Mouse (Mus musculus) cortical plate, adult 2 months (tissue): ENCODE results near the gene Zc3hc1. TPM values are rescaled to one million over a fixed set of nuclear protein-coding genes. Genes with fewer than 3 reads are reported as not detected.

Experiments
- H3K27ac ChIP-seq: fragments of 200-500 bp; 2 replicates; pipeline ENCODE4 v1.5.1; 2012; ENCODE audit warnings: low read length, control low read depth, inconsistent platforms; ENCODE audit not compliant: insufficient read depth
- H3K4me1 ChIP-seq: fragments of 200-500 bp; 2 replicates; pipeline ENCODE4 v1.6.1; 2011; ENCODE audit warnings: low read length; ENCODE audit not compliant: control insufficient read depth, insufficient read depth
- H3K4me3 ChIP-seq: fragments of 200-500 bp; 2 replicates; pipeline ENCODE4 v1.5.1; 2011; ENCODE audit warnings: mild to moderate bottlenecking, low read length, control low read depth; ENCODE audit not compliant: insufficient read depth
- CTCF ChIP-seq: fragments of 200-500 bp; IDR thresholded peaks from 2 replicates; pipeline ENCODE4 v1.5.1; 2011; ENCODE audit warnings: mild to moderate bottlenecking, control low read depth, low read length; ENCODE audit not compliant: insufficient read depth; ENCODE audit errors: extremely low read depth
- POLR2A ChIP-seq: fragments of 200-500 bp; IDR thresholded peaks from 2 replicates; pipeline ENCODE4 v1.6.1; 2011; ENCODE audit warnings: mild to moderate bottlenecking, low read length, control low read depth; ENCODE audit not compliant: insufficient read depth; ENCODE audit errors: extremely low read depth
- polyA plus RNA-seq: library from polyadenylated mRNA; depleted of rRNA; stranded (reverse); fragments of >200 nt; gene quantifications from 2 replicates; pipeline ENCODE4 v1.2.3, GENCODE M21; 2012

The Zc3hc1 gene
- polyA plus RNA-seq, 1 experiment, result 24.9 TPM

DNA sequence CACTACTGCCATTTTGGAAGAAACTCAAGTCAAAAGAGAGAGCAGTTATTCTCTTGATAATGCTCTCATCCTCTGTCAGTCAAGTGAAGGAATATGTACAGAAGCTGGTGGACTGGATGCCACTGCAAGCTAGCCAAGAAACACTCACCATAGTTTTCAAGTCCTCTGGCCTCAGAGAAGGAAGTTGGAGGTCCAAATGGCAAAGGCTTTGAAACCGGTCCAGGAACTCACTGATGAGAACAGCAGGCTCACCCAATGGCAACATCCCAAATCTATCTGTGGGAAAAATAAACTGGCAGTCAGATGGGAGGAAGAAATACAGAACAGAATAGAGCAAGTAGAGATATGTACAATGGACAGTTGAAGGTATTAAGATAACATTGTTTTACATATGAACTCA lies 15.0 kb downstream of the Zc3hc1 start:
- peaks cover 4% of the 10 kb centered on the region for H3K4me1 ChIP-seq
- no peak overlapping the region for H3K4me3 ChIP-seq
- no peak overlapping the region for H3K27ac ChIP-seq
- TF ChIP-seq CTCF (no peak), POLR2A (no peak)

DNA sequence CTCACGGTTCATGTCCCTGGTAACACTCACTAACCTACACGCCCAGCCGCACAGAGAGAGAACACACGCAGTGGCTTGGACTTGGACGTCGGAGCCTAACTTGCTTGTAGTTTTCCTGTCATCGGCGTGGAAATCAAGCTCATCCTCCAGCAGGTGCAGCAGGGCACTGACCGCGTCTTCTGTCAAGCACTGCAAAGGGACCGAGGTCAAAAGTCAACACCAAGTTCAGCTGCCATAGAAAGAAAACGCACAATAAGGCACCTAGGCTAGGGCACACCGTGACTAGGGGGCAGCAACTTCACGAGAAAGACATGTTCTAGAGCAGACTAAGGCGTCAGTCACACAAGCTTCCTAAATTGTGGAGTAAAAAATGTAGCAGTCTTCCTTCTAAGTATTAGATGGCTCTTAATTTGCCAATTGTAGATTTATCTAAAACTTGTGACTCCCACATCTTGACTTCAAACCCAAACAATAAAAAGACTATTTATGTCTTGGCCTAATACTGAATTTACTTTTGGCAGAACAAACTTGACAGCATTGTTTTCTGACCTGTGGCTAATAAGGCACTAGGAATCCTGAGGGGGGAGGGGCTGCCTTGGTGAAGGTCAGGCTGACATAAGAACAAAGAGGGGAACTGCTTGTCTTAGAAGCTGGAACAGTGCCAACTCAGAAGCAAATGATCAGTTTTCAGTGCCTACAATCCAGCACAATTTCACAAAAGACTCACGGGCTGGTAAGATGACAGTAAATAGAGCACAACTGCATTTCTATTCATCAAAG lies 15.9 kb downstream of the Zc3hc1 start:
- Histone ChIP-seq H3K27ac (no peak overlapping the region), H3K4me3 (no peak overlapping the region), H3K4me1 (peaks cover 4% of the 10 kb centered on the region)
- TF ChIP-seq CTCF (no peak), POLR2A (no peak)

DNA sequence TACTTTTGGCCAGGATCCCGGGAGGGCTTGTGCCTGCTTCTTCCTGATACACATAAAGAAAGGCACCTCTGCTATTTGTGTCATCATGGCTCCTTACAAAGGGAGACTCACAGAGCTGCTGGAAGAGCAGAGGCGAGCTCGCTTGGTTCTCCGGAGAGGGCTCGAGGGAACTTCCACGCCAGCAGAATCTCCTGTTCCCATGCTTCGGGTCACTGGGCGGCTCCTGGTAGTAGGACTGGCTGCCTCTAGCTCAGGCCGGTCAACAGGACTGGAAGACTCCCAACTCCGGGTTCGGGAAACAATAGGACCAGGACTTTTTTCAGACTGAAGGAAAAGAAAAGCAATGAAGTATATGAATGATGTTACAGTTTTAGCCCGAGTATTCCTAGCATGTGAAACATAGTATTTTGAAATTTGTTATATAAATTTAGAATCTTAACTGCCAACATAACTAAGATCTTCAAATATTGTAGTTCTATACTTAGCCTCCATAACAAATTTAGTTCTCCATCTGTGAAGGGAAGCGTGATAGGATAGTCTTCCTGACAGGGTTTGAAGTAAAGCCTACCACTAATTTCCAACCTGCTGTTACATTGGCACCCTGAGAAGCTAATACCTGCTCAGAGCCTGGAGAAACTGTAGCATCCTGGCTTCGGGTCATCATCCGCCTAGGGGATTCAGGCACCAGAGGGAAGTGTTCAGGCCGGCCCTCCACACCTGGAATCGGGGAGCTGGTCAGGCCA lies 18.0 kb downstream of the Zc3hc1 start:
- no peak for TF ChIP-seq POLR2A
- TF ChIP-seq CTCF, result no peak
- no peak overlapping the region for H3K4me3 ChIP-seq
- H3K27ac ChIP-seq, result no peak overlapping the region
- peaks cover 4% of the 10 kb centered on the region for H3K4me1 ChIP-seq

DNA sequence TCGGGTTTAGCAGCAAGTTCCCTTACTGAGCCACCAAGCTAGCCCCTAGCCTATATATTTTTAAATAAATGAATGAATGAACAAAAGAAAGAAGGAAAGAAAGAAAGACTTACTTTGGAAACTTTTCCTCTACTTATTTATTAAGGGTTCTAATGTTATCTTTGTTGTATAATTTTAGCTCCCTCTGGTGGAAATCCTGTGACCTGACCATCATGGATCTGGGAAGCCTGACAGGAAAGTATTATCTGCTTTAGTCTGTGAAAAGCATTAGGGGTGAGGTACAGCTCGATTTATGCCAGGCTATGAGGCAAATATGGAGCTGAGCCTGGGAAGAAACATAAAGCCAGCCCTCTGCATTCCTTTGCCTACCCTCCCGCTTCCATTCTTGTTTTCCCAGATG lies 21.5 kb downstream of the Zc3hc1 start:
- no peak overlapping the region for H3K4me3 ChIP-seq
- no peak overlapping the region for H3K27ac ChIP-seq
- peaks cover 4% of the 10 kb centered on the region for H3K4me1 ChIP-seq
- TF ChIP-seq POLR2A, result no peak
- TF ChIP-seq CTCF, result no peak

DNA sequence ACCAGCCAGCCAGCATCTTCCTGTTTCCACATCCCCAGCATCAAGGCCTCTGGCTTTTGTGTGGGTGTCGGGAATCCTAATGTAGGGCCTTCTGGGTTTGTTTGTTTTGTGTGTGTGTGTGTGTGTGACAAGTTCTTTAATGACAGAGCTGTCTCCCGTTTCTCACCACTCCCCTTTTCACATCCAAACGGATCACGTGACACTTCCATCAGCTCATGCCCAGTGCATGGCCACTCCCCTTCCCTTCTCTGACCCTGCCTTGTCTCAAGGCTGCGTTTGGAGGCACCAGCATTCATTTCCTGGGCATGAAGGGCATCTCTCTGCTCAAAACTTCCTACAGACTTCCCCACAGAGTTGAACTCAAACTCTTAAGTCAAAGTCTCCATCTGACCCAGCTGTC lies 27.0 kb downstream of the Zc3hc1 start:
- Histone ChIP-seq H3K4me3 (no peak overlapping the region), H3K27ac (no peak overlapping the region), H3K4me1 (no peaks in the 10 kb centered on the region)
- TF ChIP-seq POLR2A, result no peak
- no peak for TF ChIP-seq CTCF

DNA sequence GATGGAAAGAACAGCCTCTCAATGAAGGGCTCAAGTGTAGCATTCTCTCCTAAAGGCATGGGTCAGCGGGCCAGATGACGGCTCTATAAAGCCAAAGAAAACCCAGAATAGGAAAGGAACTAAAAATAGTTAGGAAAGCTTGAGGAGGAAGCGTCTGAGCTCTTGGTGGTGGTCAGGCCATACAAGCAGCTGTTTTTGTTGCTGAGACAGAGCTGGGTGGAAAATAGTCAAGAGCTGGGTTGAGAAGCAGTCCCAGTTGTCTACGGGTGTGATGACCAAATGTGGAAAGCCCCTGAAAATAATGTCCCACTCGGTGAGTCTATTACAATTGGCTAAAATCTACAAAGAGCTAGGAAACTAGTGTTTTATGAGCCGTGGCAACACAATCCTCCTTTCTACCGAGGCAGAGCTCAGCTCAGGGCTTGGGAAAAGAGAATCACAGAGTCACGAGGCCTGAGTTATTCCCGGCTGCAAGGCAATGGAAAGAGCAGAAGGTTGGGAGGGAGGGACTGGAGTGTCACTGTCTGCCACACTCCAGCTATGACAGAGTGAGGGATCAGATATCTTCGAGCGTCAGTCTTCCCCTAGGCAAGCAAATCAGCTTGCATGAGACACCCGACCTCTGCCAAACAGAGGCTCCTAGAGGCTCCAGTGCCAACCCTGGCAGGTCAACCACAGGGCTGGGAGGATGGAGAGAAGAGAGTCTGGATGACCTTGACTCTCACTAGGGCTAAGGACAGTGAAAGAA lies 30.9 kb downstream of the Zc3hc1 start:
- TF ChIP-seq CTCF (no peak), POLR2A (no peak)
- Histone ChIP-seq H3K27ac (no peak overlapping the region), H3K4me1 (no peaks in the 10 kb centered on the region), H3K4me3 (no peak overlapping the region)

DNA sequence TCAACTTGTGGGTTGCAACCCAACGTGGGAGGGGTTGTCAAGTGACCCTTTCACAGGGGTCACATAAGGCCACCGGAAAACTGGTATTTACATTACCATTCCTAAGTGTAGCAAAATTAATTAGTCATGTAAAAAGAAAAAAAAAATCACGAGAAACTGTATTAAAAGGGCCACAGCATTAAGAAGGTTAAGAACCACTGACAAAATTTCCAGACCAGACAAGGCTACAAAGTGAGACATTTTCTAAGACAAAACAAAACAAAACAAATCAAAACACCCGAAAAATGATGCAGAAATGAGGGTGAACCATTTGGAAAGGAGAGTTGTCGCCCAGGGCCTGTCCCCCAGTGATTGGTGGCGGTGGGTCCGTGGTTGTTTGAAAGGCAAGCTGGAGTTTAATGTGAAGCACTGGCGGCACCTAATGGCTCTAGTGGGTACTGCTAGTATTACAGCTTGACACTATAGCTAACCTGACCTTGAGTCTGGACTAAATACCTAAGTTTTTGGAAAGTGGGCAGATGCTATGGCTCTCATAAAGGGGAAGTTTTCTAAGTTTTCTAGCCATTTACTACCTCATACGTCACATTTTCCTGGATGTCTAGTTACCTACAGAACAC lies 33.2 kb downstream of the Zc3hc1 start:
- H3K4me3 ChIP-seq, result no peak overlapping the region
- TF ChIP-seq CTCF, result peak; percentile 85
- no peak for TF ChIP-seq POLR2A
- H3K4me1 ChIP-seq, result no peaks in the 10 kb centered on the region
- no peak overlapping the region for H3K27ac ChIP-seq

DNA sequence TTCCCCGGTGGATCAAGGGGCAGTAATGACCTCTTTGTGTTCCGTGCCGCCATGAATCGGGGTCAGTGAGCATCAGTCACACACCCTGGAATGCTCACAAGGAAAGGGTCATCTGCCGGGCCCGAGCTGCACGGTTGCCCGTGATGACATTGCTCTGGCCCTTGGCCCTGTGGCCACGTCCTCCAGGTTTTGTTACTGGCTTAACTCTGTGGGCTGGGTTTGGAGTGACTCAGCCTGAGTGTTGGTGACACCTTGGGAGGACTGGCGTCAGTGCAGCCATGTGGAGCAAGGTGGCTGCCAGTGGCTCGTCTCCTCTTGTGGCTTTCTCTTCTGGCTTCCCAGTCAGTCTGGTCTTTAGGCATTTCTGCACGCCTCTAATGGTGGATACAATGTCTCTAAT lies 34.1 kb downstream of the Zc3hc1 start:
- Histone ChIP-seq H3K4me1 (no peaks in the 10 kb centered on the region), H3K4me3 (no peak overlapping the region), H3K27ac (no peak overlapping the region)
- no peak for TF ChIP-seq CTCF
- TF ChIP-seq POLR2A, result no peak

DNA sequence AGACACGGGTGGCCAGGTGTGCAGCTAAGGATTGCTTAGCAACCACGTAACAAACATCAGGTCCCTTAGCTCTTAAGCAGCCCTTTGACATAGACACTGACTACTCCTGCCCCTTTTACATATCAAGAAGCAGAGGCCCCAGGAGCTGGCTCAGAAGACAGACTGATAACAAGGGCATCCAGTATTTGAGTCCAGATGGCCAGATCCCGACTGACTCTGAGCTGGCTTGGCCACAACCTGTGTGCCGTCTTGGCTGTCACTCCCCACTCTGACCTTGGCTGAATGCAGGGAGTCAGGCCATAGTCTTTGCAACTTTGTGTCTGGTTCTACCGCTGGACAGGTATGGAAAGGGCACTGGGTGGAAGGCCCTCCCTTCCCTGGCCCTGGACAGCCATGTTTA lies 34.7 kb downstream of the Zc3hc1 start:
- no peak overlapping the region for H3K27ac ChIP-seq
- H3K4me1 ChIP-seq, result no peaks in the 10 kb centered on the region
- TF ChIP-seq CTCF (no peak), POLR2A (no peak)
- H3K4me3 ChIP-seq, result no peak overlapping the region

DNA sequence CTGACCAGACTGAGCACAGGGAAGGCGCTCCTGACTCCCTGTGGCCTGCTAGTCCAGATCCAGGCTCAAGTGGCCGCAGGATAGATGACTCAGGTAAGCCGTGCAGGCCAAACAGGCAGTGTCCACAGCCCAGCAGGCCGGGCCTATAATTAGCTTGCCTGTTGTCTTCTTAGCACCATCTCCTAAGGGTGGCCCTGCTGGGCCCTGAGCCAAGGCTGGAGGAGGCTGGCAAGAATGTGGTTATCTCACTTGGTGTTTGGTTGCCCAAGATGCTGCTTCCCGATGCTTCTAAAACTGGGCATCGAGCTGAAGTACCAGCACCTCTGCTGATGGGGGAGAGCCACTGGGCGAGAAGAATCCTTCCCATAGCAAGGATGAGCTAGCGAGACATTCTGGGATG lies 35.1 kb downstream of the Zc3hc1 start:
- H3K4me3 ChIP-seq, result no peak overlapping the region
- no peak overlapping the region for H3K27ac ChIP-seq
- no peaks in the 10 kb centered on the region for H3K4me1 ChIP-seq
- TF ChIP-seq CTCF, result no peak
- TF ChIP-seq POLR2A, result no peak
